Mouse (Mus musculus) myocyte (in vitro differentiated cells): ENCODE results near the gene Speer4b. TPM values are rescaled to one million over a fixed set of nuclear protein-coding genes. Genes with fewer than 3 reads are reported as not detected.
"Not testable (repeated sequence)": the region's sequence is repeated elsewhere in the genome, so short reads cannot be mapped to it uniquely, and the experiment has no call there.

ENCODE experiments used
- H3K27me3 ChIP-seq: one replicate; pipeline ENCODE4 v1.6.1; 2011; ENCODE audit not compliant: control insufficient read depth, insufficient read depth, insufficient read length
- H3K36me3 ChIP-seq: one replicate; pipeline ENCODE4 v1.6.1; 2011; ENCODE audit not compliant: control insufficient read depth, insufficient read depth
- H3K4me2 ChIP-seq: one replicate; pipeline ENCODE4 v1.6.1; 2011; ENCODE audit warnings: low read depth, control low read depth
- H3K4me3 ChIP-seq: one replicate; pipeline ENCODE4 v1.5.1; 2011; ENCODE audit warnings: mild to moderate bottlenecking, control low read depth, moderate library complexity
- H3K79me2 ChIP-seq: one replicate; pipeline ENCODE4 v1.6.1; 2011; ENCODE audit not compliant: control insufficient read depth, insufficient read depth
- H3ac ChIP-seq: one replicate; pipeline ENCODE4 v1.6.1; 2011; ENCODE audit not compliant: control insufficient read depth, insufficient read length
- CEBPB ChIP-seq: IDR thresholded peaks from 2 replicates; pipeline ENCODE4 v1.6.1; 2011; ENCODE audit warnings: mild to moderate bottlenecking, moderate library complexity; ENCODE audit not compliant: poor library complexity, insufficient read depth, severe bottlenecking
- E2F4 ChIP-seq: IDR thresholded peaks from one replicate; pipeline ENCODE4 v1.6.1; 2011; ENCODE audit warnings: mild to moderate bottlenecking, control low read depth, moderate library complexity; ENCODE audit not compliant: insufficient read depth
- MAX ChIP-seq: IDR thresholded peaks from one replicate; pipeline ENCODE4 v1.6.1; 2011; ENCODE audit warnings: low read depth, mild to moderate bottlenecking, control low read depth
- MYOD1 ChIP-seq, 3 experiments: IDR thresholded peaks; one replicate each; pipeline ENCODE4 v1.6.1; 2011; ENCODE audit warnings: control low read depth in 2 of 3, low read depth in 2 of 3, mild to moderate bottlenecking in 2 of 3, moderate library complexity in 1 of 3; ENCODE audit not compliant: insufficient read length in 2 of 3, control insufficient read depth in 1 of 3
- MYOG ChIP-seq, 3 experiments: IDR thresholded peaks; one replicate each; pipeline ENCODE4 v1.6.1; 2011; ENCODE audit warnings: control low read depth in 2 of 3, low read depth in 2 of 3, mild to moderate bottlenecking in 2 of 3; ENCODE audit not compliant: insufficient read length in 2 of 3, control insufficient read depth in 1 of 3, insufficient read depth in 1 of 3
- POLR2A ChIP-seq: IDR thresholded peaks from one replicate; pipeline ENCODE4 v1.6.1; 2011; ENCODE audit warnings: low read depth, mild to moderate bottlenecking, control low read depth, moderate library complexity; ENCODE audit not compliant: insufficient read length
- POLR2AphosphoS2 ChIP-seq: IDR thresholded peaks from one replicate; pipeline ENCODE4 v1.6.1; 2011; ENCODE audit warnings: low read depth, control low read depth; ENCODE audit not compliant: insufficient read length
- REST ChIP-seq: IDR thresholded peaks from one replicate; pipeline ENCODE4 v1.6.1; 2011; ENCODE audit warnings: mild to moderate bottlenecking, control low read depth, moderate library complexity; ENCODE audit not compliant: insufficient read depth, insufficient read length
- SRF ChIP-seq: IDR thresholded peaks from one replicate; pipeline ENCODE4 v1.6.1; 2011; ENCODE audit warnings: low read depth; ENCODE audit not compliant: control insufficient read depth, insufficient read length
- TCF12 ChIP-seq: IDR thresholded peaks from one replicate; pipeline ENCODE4 v1.6.1; 2011; ENCODE audit warnings: mild to moderate bottlenecking, control low read depth; ENCODE audit not compliant: poor library complexity, insufficient read depth, severe bottlenecking
- TCF3 ChIP-seq: IDR thresholded peaks from one replicate; pipeline ENCODE4 v1.6.1; 2011; ENCODE audit warnings: low read depth, control low read depth; ENCODE audit not compliant: insufficient read length
- USF1 ChIP-seq: IDR thresholded peaks from one replicate; pipeline ENCODE4 v1.6.1; 2011; ENCODE audit warnings: low read depth, mild to moderate bottlenecking, control low read depth, moderate library complexity
- polyA plus RNA-seq: library from polyadenylated mRNA; unstranded; fragments of >200 nt; fragmentation: generic; extraction: Trizol; gene quantifications from one replicate; pipeline ENCODE4 v1.2.1, GENCODE M21; 2012; ENCODE audit warnings: missing spikeins

Speer4b gene
- polyA plus RNA-seq = not detected

DNA sequence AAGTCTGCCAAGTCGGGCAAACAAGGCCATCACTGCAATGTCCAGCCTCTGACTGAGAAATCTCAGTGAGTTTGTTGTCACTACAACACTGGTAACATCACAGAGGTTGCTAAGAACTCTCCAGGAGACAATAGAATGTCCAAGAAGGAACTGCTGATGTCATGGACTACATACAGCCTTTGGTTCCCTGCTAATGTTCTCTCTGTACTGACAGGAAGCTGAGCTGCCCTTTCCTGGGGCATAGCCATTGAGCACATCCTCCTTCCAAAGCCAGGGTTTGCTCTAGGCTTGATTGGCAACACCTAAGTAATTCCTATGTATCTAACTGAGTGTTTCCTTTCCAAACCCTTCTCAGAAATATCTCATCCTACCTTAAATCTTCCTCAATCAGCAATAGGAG is at the start of gene Speer4b:
Gene Speer4b (minus strand): TSS at position 101 of the 400 bp plus-strand sequence.
- H3K79me2 ChIP-seq, H3K4me3 ChIP-seq, H3ac ChIP-seq, H3K27me3 ChIP-seq, H3K4me2 ChIP-seq, H3K36me3 ChIP-seq: not testable (repeated sequence)

DNA sequence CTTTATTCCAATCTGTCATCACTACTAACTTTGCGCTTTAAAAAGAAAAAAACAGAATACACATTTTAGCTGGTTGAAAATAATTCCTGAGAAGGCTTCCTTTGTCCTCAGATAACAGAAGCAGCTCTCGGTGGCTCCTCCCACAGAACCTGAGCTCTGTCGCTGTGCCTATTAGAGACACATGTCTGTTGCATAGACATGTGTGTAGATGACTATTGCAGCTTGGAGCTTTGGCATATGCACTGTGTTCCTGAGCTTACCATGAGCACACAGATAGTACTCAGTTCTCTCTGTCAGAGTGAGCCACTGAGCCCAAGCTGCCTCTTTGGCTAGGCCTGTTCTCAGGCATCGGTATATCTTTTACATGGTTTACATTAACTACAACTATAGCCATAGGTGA is 48.1 kb upstream of the Speer4b start:
- Histone ChIP-seq H3K79me2 (no peaks in the 10 kb centered on the region), H3K4me3 (no peak overlapping the region), H3K4me2 (no peak overlapping the region), H3ac (no peak overlapping the region), H3K27me3 (no peaks in the 10 kb centered on the region), H3K36me3 (no peaks in the 10 kb centered on the region)
- TF ChIP-seq SRF (no peak), TCF3 (no peak), MAX (no peak), TCF12 (no peak), E2F4 (no peak), CEBPB (no peak), POLR2A (no peak), REST (no peak), MYOD1 (IDR thresholded peaks at IDR 0.05; ENCODE audit: control insufficient read depth in 1 of 3, insufficient read length in 2 of 3, low read depth in 2 of 3) (no peak), MYOG (IDR thresholded peaks at IDR 0.05; ENCODE audit: control insufficient read depth in 1 of 3, insufficient read depth in 1 of 3, insufficient read length in 2 of 3, low read depth in 2 of 3) (no peak), USF1 (no peak), POLR2AphosphoS2 (no peak)

DNA sequence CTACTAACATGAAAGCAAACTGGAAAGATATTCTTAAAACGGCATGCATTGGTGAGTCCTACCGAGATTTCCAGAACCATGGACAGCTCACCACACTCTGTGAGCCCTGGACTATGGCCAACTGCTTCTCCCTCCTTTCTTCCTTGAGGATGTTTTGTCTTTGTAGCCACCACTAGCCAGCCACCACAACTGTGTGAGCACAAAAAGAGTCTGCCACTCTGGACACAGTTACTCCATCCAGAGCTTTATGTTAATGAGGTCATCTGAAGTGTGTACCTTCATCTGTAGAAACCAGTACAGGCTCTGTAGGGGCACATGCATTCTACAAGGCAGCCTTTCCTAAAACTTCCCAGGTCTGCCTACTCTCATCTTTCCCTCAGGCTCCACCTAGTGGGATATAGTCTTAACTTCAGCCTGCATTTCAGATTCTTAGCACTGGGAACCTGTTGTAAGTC is 43.6 kb upstream of the Speer4b start:
- H3K36me3 ChIP-seq = no peaks in the 10 kb centered on the region
- H3K4me3 ChIP-seq = no peak overlapping the region
- H3K4me2 ChIP-seq = no peak overlapping the region
- no peaks in the 10 kb centered on the region for H3K79me2 ChIP-seq
- TF ChIP-seq MYOG (IDR thresholded peaks at IDR 0.05; ENCODE audit: control insufficient read depth in 1 of 3, insufficient read depth in 1 of 3, insufficient read length in 2 of 3, low read depth in 2 of 3) = no peak
- TF ChIP-seq REST = peak; percentile 83
- no peak overlapping the region for H3ac ChIP-seq
- no peaks in the 10 kb centered on the region for H3K27me3 ChIP-seq

DNA sequence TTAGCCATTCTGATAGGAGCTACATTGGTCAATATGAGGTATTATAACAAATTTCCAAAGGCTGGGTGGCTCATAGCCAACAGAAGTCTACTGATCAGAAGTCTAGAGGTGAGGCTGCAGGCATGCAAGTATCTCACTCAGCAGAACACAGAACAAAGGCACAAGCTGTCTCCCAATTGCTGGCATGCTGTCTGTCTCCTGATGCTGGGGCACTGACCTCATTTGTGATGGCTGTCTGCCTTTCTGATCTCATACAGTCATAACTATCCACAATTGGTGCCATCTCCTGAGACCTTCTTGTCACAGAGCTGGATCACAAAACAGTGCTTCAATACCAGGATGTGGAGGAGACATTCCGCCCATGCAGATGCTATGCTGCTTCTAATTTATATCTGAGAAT is 25.7 kb upstream of the Speer4b start:
- no peak overlapping the region for H3K4me3 ChIP-seq
- H3K79me2 ChIP-seq = no peaks in the 10 kb centered on the region
- H3K36me3 ChIP-seq = no peaks in the 10 kb centered on the region
- H3ac ChIP-seq = no peak overlapping the region
- no peaks in the 10 kb centered on the region for H3K27me3 ChIP-seq
- H3K4me2 ChIP-seq = no peak overlapping the region
- TF ChIP-seq REST (no peak), SRF (no peak), USF1 (no peak), MYOG (IDR thresholded peaks at IDR 0.05; ENCODE audit: control insufficient read depth in 1 of 3, insufficient read depth in 1 of 3, insufficient read length in 2 of 3, low read depth in 2 of 3) (no peak), POLR2AphosphoS2 (no peak), CEBPB (no peak), MYOD1 (IDR thresholded peaks at IDR 0.05; ENCODE audit: control insufficient read depth in 1 of 3, insufficient read length in 2 of 3, low read depth in 2 of 3) (no peak), E2F4 (no peak), TCF3 (no peak), POLR2A (no peak), TCF12 (no peak), MAX (no peak)

- TF ChIP-seq E2F4 (no peak), POLR2AphosphoS2 (no peak)
- Histone ChIP-seq H3ac (no peak overlapping the region), H3K27me3 (no peaks in the 10 kb centered on the region), H3K4me3 (no peak overlapping the region), H3K36me3 (no peaks in the 10 kb centered on the region), H3K4me2 (no peak overlapping the region), H3K79me2 (no peaks in the 10 kb centered on the region)
Measured at GRCm38 (mm10) chr5:27518716-27519115, 17.5 kb upstream of the Speer4b start.

DNA sequence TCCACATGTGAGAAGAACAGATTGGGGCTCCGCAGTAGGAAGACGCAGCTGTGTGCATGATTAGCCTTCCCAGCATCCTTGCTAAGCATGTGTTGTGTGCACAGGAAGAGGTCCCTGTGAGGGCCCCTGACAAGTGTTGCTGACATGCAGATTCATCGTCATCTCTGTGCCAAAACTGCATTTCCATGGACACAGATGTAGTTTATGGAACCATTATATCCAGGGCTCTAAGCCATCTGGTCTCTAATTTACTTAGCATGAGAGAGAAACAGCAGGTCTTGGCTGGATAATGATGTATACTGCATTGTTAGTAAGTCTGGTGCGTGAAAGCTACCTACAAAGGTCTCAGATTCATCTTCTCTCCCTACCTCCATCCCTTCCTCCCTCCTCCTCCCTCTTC is 10.3 kb downstream of the Speer4b start:
- Histone ChIP-seq H3ac (no peak overlapping the region), H3K79me2 (no peaks in the 10 kb centered on the region), H3K36me3 (no peaks in the 10 kb centered on the region), H3K4me2 (no peak overlapping the region), H3K4me3 (no peak overlapping the region), H3K27me3 (no peaks in the 10 kb centered on the region)
- TF ChIP-seq SRF (no peak), MYOG (IDR thresholded peaks at IDR 0.05; ENCODE audit: control insufficient read depth in 1 of 3, insufficient read depth in 1 of 3, insufficient read length in 2 of 3, low read depth in 2 of 3) (no peak), TCF12 (no peak), REST (no peak)
